Mouse (Mus musculus) limb, embryonic 11.5 days (tissue): Measurements from ENCODE around the gene Gpr137. TPM values are rescaled to one million over a fixed set of nuclear protein-coding genes. Genes with fewer than 3 reads are reported as not detected.
A peak's percentile ranks its signal among the peaks of the same experiment; 100 is the strongest.

Experiments used
- ATAC-seq: fragments of 200-750 bp; cut with Nextera tagmentation; 2 replicates; pipeline ENCODE4 v1.8.0; 2017; ENCODE audit warnings: low read depth; ENCODE audit not compliant: insufficient number of reproducible peaks, low FRiP score, low TSS enrichment
- DNase-seq: peaks from one replicate; pipeline ENCODE4 v3.0.0-alpha.2; 2015; ENCODE audit warnings: low spot score
- H3K27ac ChIP-seq: fragments of 300-500 bp; sonication (generic); replicated peaks from 2 replicates; pipeline ENCODE4 v1.5.1; 2014; ENCODE audit warnings: low read depth, mild to moderate bottlenecking, low read length
- H3K27me3 ChIP-seq: fragments of 300-500 bp; sonication (generic); 2 replicates; pipeline ENCODE4 v1.6.1; 2014; ENCODE audit warnings: mild to moderate bottlenecking, low read length, mixed read lengths; ENCODE audit not compliant: control insufficient read depth, insufficient read depth
- H3K36me3 ChIP-seq: fragments of 300-500 bp; sonication (generic); 2 replicates; pipeline ENCODE4 v1.6.1; 2014; ENCODE audit warnings: mild to moderate bottlenecking, low read length, moderate library complexity, mixed read lengths; ENCODE audit not compliant: control insufficient read depth, insufficient read depth
- H3K4me1 ChIP-seq: fragments of 300-500 bp; sonication (generic); 2 replicates; pipeline ENCODE4 v1.6.1; 2014; ENCODE audit warnings: low read length, mixed read lengths; ENCODE audit not compliant: control insufficient read depth, insufficient read depth
- H3K4me2 ChIP-seq: fragments of 300-500 bp; sonication (generic); 2 replicates; pipeline ENCODE4 v1.6.1; 2014; ENCODE audit warnings: low read depth, mild to moderate bottlenecking, moderate library complexity; ENCODE audit not compliant: severe bottlenecking
- H3K4me3 ChIP-seq: fragments of 300-500 bp; sonication (generic); 2 replicates; pipeline ENCODE4 v1.5.1; 2014; ENCODE audit warnings: low read depth, low read length
- H3K9ac ChIP-seq: fragments of 300-500 bp; sonication (generic); 2 replicates; pipeline ENCODE4 v1.6.1; 2014; ENCODE audit warnings: mild to moderate bottlenecking, low read length
- H3K9me3 ChIP-seq: fragments of 300-500 bp; sonication (generic); 2 replicates; pipeline ENCODE4 v1.6.1; 2016; ENCODE audit warnings: low read length; ENCODE audit not compliant: control insufficient read depth
- WGBS: fragments of 180-500 bp; shearing (Covaris S2); extraction: QIAGEN DNeasy Blood & Tissue Kit; methylation state at CpG from one replicate; pipeline ENCODE4 v1.1.7; 2014; 5-methylcytosine and 5-hydroxymethylcytosine counted together
- polyA plus RNA-seq: library from polyadenylated mRNA; unstranded; fragments of >200 nt; fragmentation: Nextera tagmentation; extraction: Ambion mirVana; gene quantifications from 2 replicates; pipeline ENCODE4 v1.2.1, GENCODE M21; 2014

Gpr137 gene
- polyA plus RNA-seq, 1 experiment from 2014 or later, result 19.1 TPM

DNA sequence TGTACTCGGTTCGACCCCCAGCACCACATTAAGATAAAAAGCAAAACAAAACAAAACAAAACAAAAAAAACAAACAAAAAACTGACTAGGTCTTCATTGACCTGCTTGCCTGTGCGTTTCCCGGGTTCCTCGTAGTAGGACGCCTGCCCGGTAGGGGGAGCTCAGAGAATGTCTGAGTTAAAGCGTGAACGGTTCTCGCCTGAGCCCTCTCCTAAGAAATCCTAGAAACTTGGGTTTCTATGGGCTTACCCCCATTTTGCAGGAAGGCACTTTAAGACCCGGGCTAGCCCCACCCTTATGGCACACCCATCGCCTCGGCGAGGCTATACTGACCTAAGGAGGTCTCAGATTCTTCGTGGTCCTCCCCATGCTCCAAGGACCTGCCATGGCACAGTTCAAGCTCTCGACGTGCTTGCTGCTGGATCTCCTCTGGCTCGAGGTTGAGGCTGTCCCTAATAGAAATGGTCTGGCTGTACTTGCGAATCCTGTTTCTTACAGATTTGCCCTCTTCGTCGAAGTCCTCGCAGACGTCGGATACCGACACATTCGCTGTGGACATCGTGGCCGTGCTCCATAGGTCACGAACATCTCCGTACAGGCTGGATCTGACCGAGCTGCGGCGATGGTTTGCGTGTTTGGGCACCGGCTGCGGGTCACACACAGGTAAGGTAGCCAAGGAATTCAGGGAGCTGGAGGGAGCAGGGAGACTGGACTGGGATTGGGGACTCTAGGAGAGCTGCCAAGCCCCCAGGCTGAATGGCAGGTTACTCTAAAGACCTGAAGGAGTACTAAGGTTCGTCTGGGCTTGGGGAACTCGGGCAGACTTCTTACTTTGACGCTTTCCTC lies 17.6 kb downstream of the Gpr137 start:
- H3K27me3 ChIP-seq, result peaks cover 63% of the 10 kb centered on the region
- DNase-seq (peak; percentile 87), ATAC-seq (no peak)
- peak overlapping the region; percentile 23; the same call in 1 of the 2 replicates for H3K4me2 ChIP-seq
- no peak overlapping the region for H3K27ac ChIP-seq
- 5% methylated on average over 39 of the region's 39 CpGs for WGBS
- no peaks in the 10 kb centered on the region for H3K9me3 ChIP-seq
- H3K4me1 ChIP-seq, result peaks cover 7% of the 10 kb centered on the region
- H3K4me3 ChIP-seq, result no peak overlapping the region
- H3K36me3 ChIP-seq, result no peaks in the 10 kb centered on the region
- no peak overlapping the region for H3K9ac ChIP-seq

DNA sequence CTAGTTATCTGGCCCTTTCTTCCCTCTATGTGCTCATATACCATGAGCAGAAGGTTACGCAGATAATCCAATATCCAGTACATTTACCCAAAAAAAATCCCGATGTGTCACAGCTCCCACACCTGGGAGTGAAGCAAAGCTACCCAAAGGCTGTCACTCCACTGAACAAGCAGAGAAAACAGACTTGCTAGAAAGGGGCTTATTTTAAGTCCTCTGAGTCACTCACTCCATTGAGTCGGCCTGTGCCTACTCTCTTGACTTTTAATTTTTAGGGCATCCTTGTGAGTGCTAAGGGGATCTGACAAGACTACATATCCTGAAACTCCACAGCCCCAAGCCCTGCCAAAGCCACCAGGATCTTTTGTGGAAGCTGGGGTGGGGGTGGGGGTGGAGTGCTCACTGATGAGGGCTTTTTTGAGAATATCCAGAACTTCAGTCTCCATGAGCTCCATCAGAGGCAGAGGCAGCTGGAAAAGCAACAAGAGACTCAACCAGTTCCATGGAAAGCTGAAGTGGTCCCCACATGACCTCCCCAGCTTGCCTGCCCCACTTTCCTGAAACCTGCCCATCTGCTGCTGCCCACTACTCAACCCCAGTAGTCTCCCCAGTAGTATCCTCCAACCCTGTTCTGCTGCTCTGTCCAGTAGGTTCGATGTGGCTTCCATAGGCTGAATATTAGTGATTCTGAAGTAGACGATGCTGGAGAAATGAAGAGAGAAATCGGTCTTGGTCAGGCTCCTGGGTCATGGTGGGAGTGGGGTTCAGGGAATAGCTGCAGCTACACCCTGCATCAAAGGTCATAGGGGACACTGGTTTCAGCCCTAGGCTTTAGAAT lies 19.2 kb downstream of the Gpr137 start:
- H3K4me2 ChIP-seq, result no peak overlapping the region
- 65% methylated on average over 6 of the region's 6 CpGs for WGBS
- H3K27me3 ChIP-seq, result peaks cover 54% of the 10 kb centered on the region
- H3K4me1 ChIP-seq, result peaks cover 7% of the 10 kb centered on the region
- ATAC-seq, result no peak
- no peaks in the 10 kb centered on the region for H3K9me3 ChIP-seq
- no peak overlapping the region for H3K27ac ChIP-seq
- H3K36me3 ChIP-seq, result no peaks in the 10 kb centered on the region
- no peak overlapping the region for H3K9ac ChIP-seq
- H3K4me3 ChIP-seq, result no peak overlapping the region
- DNase-seq, result no peak

DNA sequence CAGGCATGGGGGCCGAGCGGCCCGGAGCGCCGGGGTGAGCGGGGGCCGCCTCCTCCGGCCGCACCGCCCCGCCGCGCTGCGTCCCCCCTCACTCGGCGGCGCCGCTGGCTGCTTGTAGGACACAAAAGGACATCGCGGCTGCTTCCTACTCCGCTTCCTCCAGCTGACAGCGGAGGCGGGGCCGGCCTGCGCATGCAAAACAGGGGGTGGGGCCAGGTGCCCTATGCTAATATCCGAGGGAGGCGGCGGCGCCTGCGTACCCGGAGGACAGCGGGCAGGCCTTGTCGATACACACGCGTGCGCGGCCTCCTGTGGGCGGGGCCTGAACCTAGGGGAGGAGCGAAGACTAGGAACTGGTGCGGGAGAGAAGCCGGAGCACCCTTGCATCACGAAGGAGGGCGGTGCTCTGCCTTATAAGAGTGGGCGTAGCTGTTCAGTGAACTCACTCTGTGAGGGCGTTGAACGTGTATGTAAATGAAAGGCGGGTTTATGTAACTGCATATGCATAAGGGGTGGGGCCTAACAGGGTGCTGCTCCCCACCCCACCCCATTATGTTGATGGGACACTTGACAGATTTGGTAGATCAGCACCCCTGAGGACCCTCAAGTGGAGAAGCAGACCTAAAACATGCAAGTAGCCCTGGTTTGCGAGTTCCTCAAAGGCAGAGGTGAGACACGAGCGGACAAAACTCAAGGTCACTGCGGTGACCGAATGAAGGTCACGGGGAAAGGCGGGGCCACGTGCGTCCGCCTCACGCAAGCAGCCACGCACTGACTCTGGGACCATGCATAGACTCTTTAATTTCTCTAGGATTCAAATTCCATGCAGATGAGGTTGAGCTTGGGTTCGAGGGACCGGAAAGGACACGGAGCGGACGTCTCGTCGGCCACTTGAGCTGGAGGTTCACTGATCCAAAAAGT lies 20.4 kb downstream of the Gpr137 start, which contains the start of gene Esrra:
TSS of gene Esrra (minus strand) at position 167 of the 921 bp plus-strand sequence.
- Histone ChIP-seq H3K9ac (peak within 1 kb of the TSS; percentile 64), H3K4me3 (peak within 1 kb of the TSS; percentile 54), H3K4me1 (peaks cover 5% of the 10 kb centered on the region), H3K4me2 (peak within 1 kb of the TSS; percentile 87), H3K27me3 (peaks cover 42% of the 10 kb centered on the region), H3K9me3 (no peaks in the 10 kb centered on the region), H3K36me3 (no peaks in the 10 kb centered on the region), H3K27ac (no peak within 1 kb of the TSS; the same call in 1 of the 2 replicates)
- ATAC-seq (peak; percentile 93), DNase-seq (peak; percentile 100)
- WGBS, result under 1% methylated on average over 55 of the region's 66 CpGs

- no peak overlapping the region; the same call in 1 of the 2 replicates for H3K27ac ChIP-seq
- H3K27me3 ChIP-seq, result peaks cover 33% of the 10 kb centered on the region
- peaks cover 5% of the 10 kb centered on the region for H3K4me1 ChIP-seq
- no peaks in the 10 kb centered on the region for H3K9me3 ChIP-seq
- 2% methylated on average over 23 of the region's 48 CpGs for WGBS
- H3K9ac ChIP-seq, result peak overlapping the region; percentile 64
- H3K36me3 ChIP-seq, result no peaks in the 10 kb centered on the region
- peak overlapping the region; percentile 54 for H3K4me3 ChIP-seq
- peak overlapping the region; percentile 87 for H3K4me2 ChIP-seq
- peak; percentile 65 for DNase-seq
- peak; percentile 22 for ATAC-seq
Observed at GRCm38 (mm10) chr19:6920741-6921636, 21.3 kb downstream of the Gpr137 start.

- ATAC-seq, result 0 out of 2 replicates have a peak, but pooled peaks have one; percentile 3
- peaks cover 24% of the 10 kb centered on the region for H3K27me3 ChIP-seq
- H3K9ac ChIP-seq, result peak overlapping the region; percentile 30; the same call in 1 of the 2 replicates
- DNase-seq, result no peak
- no peaks in the 10 kb centered on the region for H3K36me3 ChIP-seq
- H3K4me1 ChIP-seq, result peaks cover 5% of the 10 kb centered on the region
- 43% methylated on average over 8 of the region's 8 CpGs for WGBS
- H3K9me3 ChIP-seq, result no peaks in the 10 kb centered on the region
- no peak overlapping the region for H3K27ac ChIP-seq
- peak overlapping the region; percentile 87; the same call in 1 of the 2 replicates for H3K4me2 ChIP-seq
- no peak overlapping the region for H3K4me3 ChIP-seq
Observed at GRCm38 (mm10) chr19:6919876-6920740, 22.2 kb downstream of the Gpr137 start.

GRCm38 (mm10) chr19:6919431-6919830 lies 22.8 kb downstream of the Gpr137 start:
- no peaks in the 10 kb centered on the region for H3K36me3 ChIP-seq
- no peaks in the 10 kb centered on the region for H3K9me3 ChIP-seq
- peaks cover 5% of the 10 kb centered on the region for H3K4me1 ChIP-seq
- DNase-seq (no peak), ATAC-seq (no peak)
- H3K4me3 ChIP-seq, result no peak overlapping the region
- no peak overlapping the region for H3K27ac ChIP-seq
- 0 out of 2 replicates have a peak overlapping the region, but pooled peaks have one; percentile 30 for H3K9ac ChIP-seq
- peaks cover 18% of the 10 kb centered on the region for H3K27me3 ChIP-seq
- H3K4me2 ChIP-seq, result no peak overlapping the region
